Mouse (Mus musculus): ENCODE data around the gene Edn3. TPM values are rescaled to one million over a fixed set of nuclear protein-coding genes. Genes with fewer than 3 reads are reported as not detected.

The Edn3 gene
- total RNA-seq (2014; rRNA removed) (3.5 and 5.1 TPM in 2 replicates), polyA plus RNA-seq (2015; fragmentation: Nextera tagmentation; extraction: Ambion mirVana) (5.9 and 7.5 TPM in 2 replicates)

- H3K4me2 ChIP-seq (ENCODE audit: low read depth, low read length): peak within 1 kb of the TSS; percentile 62
- 1% methylated on average over 46 of the region's 48 CpGs for WGBS
- H3K27ac ChIP-seq: no peak within 1 kb of the TSS
- 0 out of 2 replicates have a peak within 1 kb of the TSS, but pooled peaks have one; percentile 10 for H3K9ac ChIP-seq (replicated peaks; ENCODE audit: low read length)
- no peaks in the 10 kb centered on the region for H3K9me3 ChIP-seq (ENCODE audit: low read length)
- no peaks in the 10 kb centered on the region for H3K4me1 ChIP-seq (ENCODE audit: insufficient read depth, low read length)
- 0 out of 2 replicates have a peak, but pooled peaks have one; percentile 27 for ATAC-seq
- peak within 1 kb of the TSS; percentile 33 for H3K4me3 ChIP-seq (ENCODE audit: low read length)
- 0 out of 2 replicates have a peak, but pooled peaks cover 9% of the 10 kb centered on the region for H3K27me3 ChIP-seq (ENCODE audit: insufficient read depth, low read length)
- no peak for DNase-seq (ENCODE audit: low spot score)
- H3K36me3 ChIP-seq (ENCODE audit: insufficient read depth, low read length): no peaks in the 10 kb centered on the region
- no peak for TF ChIP-seq CTCF (IDR thresholded peaks at IDR 0.05; ENCODE audit: low read depth)
Observed at GRCm38 (mm10) chr2:174760479-174761121, at the start of gene Edn3. Gene Edn3 (plus strand): TSS chr2:174760619.

- no peak overlapping the region for H3K4me2 ChIP-seq (ENCODE audit: low read depth, low read length)
- WGBS: 100% methylated on average over 1 of the region's 1 CpGs
- H3K36me3 ChIP-seq (ENCODE audit: insufficient read depth, low read length): no peaks in the 10 kb centered on the region
- DNase-seq (ENCODE audit: low spot score): no peak
- ATAC-seq: no peak
- no peak overlapping the region for H3K9ac ChIP-seq (replicated peaks; ENCODE audit: low read length)
- no peaks in the 10 kb centered on the region for H3K4me1 ChIP-seq (ENCODE audit: insufficient read depth, low read length)
- no peak for TF ChIP-seq CTCF (IDR thresholded peaks at IDR 0.05; ENCODE audit: low read depth)
- H3K27ac ChIP-seq: no peak overlapping the region
- H3K27me3 ChIP-seq (ENCODE audit: insufficient read depth, low read length): no peaks in the 10 kb centered on the region
- no peak overlapping the region for H3K4me3 ChIP-seq (ENCODE audit: low read length)
- H3K9me3 ChIP-seq (ENCODE audit: low read length): no peaks in the 10 kb centered on the region
Observed at GRCm38 (mm10) chr2:174712043-174712442, 48.4 kb upstream of the Edn3 start.

GRCm38 (mm10) chr2:174715938-174716337, 44.5 kb upstream of the Edn3 start:
- H3K9me3 ChIP-seq (ENCODE audit: low read length): no peaks in the 10 kb centered on the region
- ATAC-seq (no peak), DNase-seq (ENCODE audit: low spot score) (no peak)
- H3K9ac ChIP-seq (replicated peaks; ENCODE audit: low read length): no peak overlapping the region
- no peaks in the 10 kb centered on the region for H3K36me3 ChIP-seq (ENCODE audit: insufficient read depth, low read length)
- H3K4me2 ChIP-seq (ENCODE audit: low read depth, low read length): no peak overlapping the region
- no peak overlapping the region for H3K27ac ChIP-seq
- no peak for TF ChIP-seq CTCF (IDR thresholded peaks at IDR 0.05; ENCODE audit: low read depth)
- no peaks in the 10 kb centered on the region for H3K27me3 ChIP-seq (ENCODE audit: insufficient read depth, low read length)
- no peak overlapping the region for H3K4me3 ChIP-seq (ENCODE audit: low read length)
- H3K4me1 ChIP-seq (ENCODE audit: insufficient read depth, low read length): no peaks in the 10 kb centered on the region

DNA sequence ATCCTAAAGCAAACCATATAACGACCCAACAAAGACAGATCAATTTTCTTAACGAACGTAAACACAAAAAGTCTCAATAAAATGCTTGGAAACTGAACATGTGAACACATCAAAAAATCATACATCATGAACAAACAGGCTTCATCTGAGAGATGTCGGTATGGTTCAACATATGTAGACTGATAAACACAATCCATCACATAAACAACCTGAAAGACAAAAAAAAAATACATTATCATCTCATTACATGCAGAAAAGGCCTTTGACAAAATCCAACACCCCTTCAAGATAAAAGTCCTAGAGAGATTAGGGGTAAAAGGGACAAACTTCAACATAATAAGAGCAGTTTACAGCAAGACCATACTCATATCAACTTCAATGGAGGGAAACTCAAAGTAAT, 42.6 kb upstream of the Edn3 start:
- no peak for ATAC-seq
- Histone ChIP-seq H3K9ac (replicated peaks; ENCODE audit: low read length) (no peak overlapping the region), H3K4me2 (ENCODE audit: low read depth, low read length) (no peak overlapping the region), H3K27me3 (ENCODE audit: insufficient read depth, low read length) (no peaks in the 10 kb centered on the region), H3K4me1 (ENCODE audit: insufficient read depth, low read length) (no peaks in the 10 kb centered on the region), H3K27ac (no peak overlapping the region), H3K9me3 (ENCODE audit: low read length) (no peaks in the 10 kb centered on the region), H3K4me3 (ENCODE audit: low read length) (no peak overlapping the region), H3K36me3 (ENCODE audit: insufficient read depth, low read length) (no peaks in the 10 kb centered on the region)
- TF ChIP-seq CTCF (IDR thresholded peaks at IDR 0.05; ENCODE audit: low read depth): no peak
- no peak for DNase-seq (ENCODE audit: low spot score)
- 87% methylated on average over 4 of the region's 4 CpGs for WGBS

GRCm38 (mm10) chr2:174727114-174727823, 33.1 kb upstream of the Edn3 start:
- ATAC-seq (0 out of 2 replicates have a peak, but pooled peaks have one; percentile 43), DNase-seq (ENCODE audit: low spot score) (no peak)
- H3K36me3 ChIP-seq (ENCODE audit: insufficient read depth, low read length): no peaks in the 10 kb centered on the region
- no peak overlapping the region for H3K27ac ChIP-seq
- TF ChIP-seq CTCF (IDR thresholded peaks at IDR 0.05; ENCODE audit: low read depth): no peak
- H3K9me3 ChIP-seq (ENCODE audit: low read length): no peaks in the 10 kb centered on the region
- H3K9ac ChIP-seq (replicated peaks; ENCODE audit: low read length): no peak overlapping the region
- H3K4me2 ChIP-seq (ENCODE audit: low read depth, low read length): no peak overlapping the region
- no peaks in the 10 kb centered on the region for H3K27me3 ChIP-seq (ENCODE audit: insufficient read depth, low read length)
- 69% methylated on average over 10 of the region's 10 CpGs for WGBS
- no peaks in the 10 kb centered on the region for H3K4me1 ChIP-seq (ENCODE audit: insufficient read depth, low read length)
- no peak overlapping the region for H3K4me3 ChIP-seq (ENCODE audit: low read length)

- ATAC-seq (no peak), DNase-seq (ENCODE audit: low spot score) (no peak)
- TF ChIP-seq CTCF (IDR thresholded peaks at IDR 0.05; ENCODE audit: low read depth): no peak
Observed at GRCm38 (mm10) chr2:174731939-174732338, 28.5 kb upstream of the Edn3 start.

DNA sequence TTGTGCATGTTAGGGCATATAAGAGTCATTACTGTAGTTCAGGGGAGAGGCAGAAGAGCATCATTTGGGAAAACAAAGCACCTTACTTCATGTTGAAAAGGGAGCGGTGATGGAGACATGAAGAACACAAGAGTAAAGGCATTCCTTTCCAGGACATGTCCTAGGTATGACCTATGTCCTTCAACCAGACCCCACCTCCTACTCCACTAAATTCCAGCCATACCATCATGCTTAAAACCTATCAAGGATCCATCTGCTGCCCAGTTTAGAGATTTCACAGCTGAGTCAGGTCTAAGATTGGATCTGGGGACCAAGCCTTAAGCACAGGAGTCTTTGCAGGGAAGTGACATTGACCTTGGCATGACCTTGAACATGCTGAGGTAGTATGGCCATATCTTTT, 25.1 kb upstream of the Edn3 start:
- H3K4me3 ChIP-seq (ENCODE audit: low read length): no peak overlapping the region
- no peak for TF ChIP-seq CTCF (IDR thresholded peaks at IDR 0.05; ENCODE audit: low read depth)
- no peaks in the 10 kb centered on the region for H3K27me3 ChIP-seq (ENCODE audit: insufficient read depth, low read length)
- no peaks in the 10 kb centered on the region for H3K4me1 ChIP-seq (ENCODE audit: insufficient read depth, low read length)
- DNase-seq (ENCODE audit: low spot score) (no peak), ATAC-seq (no peak)
- no peaks in the 10 kb centered on the region for H3K9me3 ChIP-seq (ENCODE audit: low read length)
- H3K27ac ChIP-seq: no peak overlapping the region
- H3K9ac ChIP-seq (replicated peaks; ENCODE audit: low read length): no peak overlapping the region
- no peaks in the 10 kb centered on the region for H3K36me3 ChIP-seq (ENCODE audit: insufficient read depth, low read length)
- H3K4me2 ChIP-seq (ENCODE audit: low read depth, low read length): no peak overlapping the region
- 97% methylated on average over 1 of the region's 1 CpGs for WGBS

More at GRCm38 (mm10) chr2:174731939-174732338, 28.5 kb upstream of the Edn3 start:
- no peak overlapping the region for H3K4me2 ChIP-seq (ENCODE audit: low read depth, low read length)
- no peaks in the 10 kb centered on the region for H3K4me1 ChIP-seq (ENCODE audit: insufficient read depth, low read length)
- no peak overlapping the region for H3K4me3 ChIP-seq (ENCODE audit: low read length)
- no peaks in the 10 kb centered on the region for H3K36me3 ChIP-seq (ENCODE audit: insufficient read depth, low read length)
- WGBS: 92% methylated on average over 5 of the region's 5 CpGs
- no peaks in the 10 kb centered on the region for H3K27me3 ChIP-seq (ENCODE audit: insufficient read depth, low read length)
- H3K9me3 ChIP-seq (ENCODE audit: low read length): no peaks in the 10 kb centered on the region
- no peak overlapping the region for H3K27ac ChIP-seq
- no peak overlapping the region for H3K9ac ChIP-seq (replicated peaks; ENCODE audit: low read length)

Measured in hindbrain, postnatal 0 days (tissue).